Mouse (Mus musculus) liver, adult 2 months (tissue): ENCODE measurements around the gene Zbtb33.

ENCODE experiments used
- CTCF ChIP-seq: fragments of 200-500 bp; IDR thresholded peaks from 2 replicates; pipeline ENCODE4 v1.5.1; 2011; ENCODE audit warnings: low read depth, low read length, control low read depth
- POLR2A ChIP-seq: fragments of 200-500 bp; IDR thresholded peaks from 2 replicates; pipeline ENCODE4 v1.6.1; 2011; ENCODE audit warnings: low read length, control low read depth; ENCODE audit not compliant: insufficient read depth; ENCODE audit errors: extremely low read depth

DNA sequence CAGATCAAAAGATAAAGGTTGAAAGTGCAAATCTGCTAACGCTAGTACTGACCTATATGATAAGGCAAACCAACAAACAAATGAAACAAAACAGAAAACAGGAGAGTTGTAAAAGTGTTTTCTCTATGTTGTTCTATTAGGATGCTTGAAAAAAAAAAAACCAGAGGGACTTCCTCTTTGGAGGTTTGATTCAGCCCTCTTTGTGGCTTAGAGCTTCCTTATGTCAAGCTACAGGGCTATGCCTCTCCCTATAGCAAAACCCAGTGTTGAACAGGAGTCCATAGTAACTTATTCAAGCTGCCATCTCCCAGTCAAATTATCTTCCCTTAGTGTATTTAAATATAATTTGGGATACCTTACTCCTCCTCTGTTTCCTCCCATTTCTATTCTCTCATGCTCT, 17.8 kb downstream of the Zbtb33 start:
- TF ChIP-seq POLR2A, result no peak
- no peak for TF ChIP-seq CTCF
